Comparison of ENCODE assay signal across 27 mouse cellular contexts in the genomic region with DNA sequence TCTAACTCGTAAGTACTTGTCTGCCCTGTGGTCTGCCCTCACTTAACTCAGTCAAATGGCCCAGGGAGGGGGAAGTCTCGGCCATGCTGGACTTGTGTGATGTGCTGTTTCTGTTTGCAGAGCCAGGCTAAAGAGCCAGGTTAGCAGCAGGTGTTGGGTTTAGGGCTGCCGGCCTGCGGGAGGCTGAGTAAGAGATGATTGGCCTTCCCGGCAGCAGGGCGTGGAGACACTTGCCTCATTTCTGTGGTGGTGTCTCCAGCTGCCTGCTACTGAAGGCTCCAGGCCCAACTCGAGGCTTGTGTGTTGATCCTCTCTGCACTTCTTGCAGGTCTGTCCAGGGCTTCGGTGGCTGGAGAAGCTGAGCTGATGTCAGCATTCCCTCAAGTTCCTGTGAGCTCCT. TPM values are rescaled to one million over a fixed set of nuclear protein-coding genes. Genes with fewer than 3 reads are reported as not detected.
DNase-seq lines count a peak whose midpoint lies in the region; ATAC-seq lines count a peak whose summit lies in the region.
"Had no signal": no experiment of that assay in that cellular context is flagged by ENCODE, and none has a peak within 500 bp of the region (broad histone marks: within the 10 kb centered on the region; RNA-seq: fewer than 3 reads in every experiment).

No protein-coding gene starts in this region.

- 58% methylated on average over 8 of the region's 8 CpGs for WGBS in heart, embryonic 12.5 days
- WGBS in limb, embryonic 15.5 days = 72% methylated on average over 8 of the region's 8 CpGs
- WGBS in limb, embryonic 10.5 days = 81% methylated on average over 8 of the region's 8 CpGs
- whole genome bisulfite sequencing in forebrain, embryonic 10.5 days = 89% methylated on average over 8 of the region's 8 CpGs

- H3K4me2 ChIP-seq in heart, embryonic 12.5 days = no peak overlapping the region
- H3K4me2 ChIP-seq in limb, embryonic 15.5 days = no peak overlapping the region
- H3K4me2 ChIP-seq: hindbrain, embryonic 14.5 days; limb, embryonic 12.5 days; liver, embryonic 11.5 days; lung, embryonic 15.5 days; midbrain, embryonic 15.5 days; neural tube, embryonic 12.5 days had no signal

- no peak for ATAC-seq in heart, embryonic 12.5 days (ENCODE audit: insufficient number of reproducible peaks, low FRiP score)
- no peak for ATAC-seq in limb, embryonic 15.5 days (ENCODE audit: insufficient number of reproducible peaks, low FRiP score, low TSS enrichment, low read depth)
- ATAC-seq: forebrain, embryonic 14.5 days; intestine, postnatal 0 days; midbrain, embryonic 15.5 days had no signal

- peaks cover 65% of the 10 kb centered on the region for H3K36me3 ChIP-seq in heart, embryonic 12.5 days
- peaks cover 48% of the 10 kb centered on the region for H3K36me3 ChIP-seq in limb, embryonic 15.5 days
- H3K36me3 ChIP-seq in limb, embryonic 10.5 days = peaks cover 69% of the 10 kb centered on the region
- H3K36me3 ChIP-seq in forebrain, embryonic 10.5 days (replicated peaks) = peaks cover 66% of the 10 kb centered on the region

- DNase-seq in heart, postnatal 36 days = no peak
- DNase-seq in limb, embryonic 10.5 days (ENCODE audit: low spot score) = no peak
- peak; percentile 71 for DNase-seq in thymus, postnatal 0 days (ENCODE audit: low spot score)
- DNase-seq in thymus, postnatal 25 days = peak; percentile 66
- DNase-seq in layer of hippocampus, adult 9-11 months = no peak
- DNase-seq in forebrain, embryonic 10.5 days (ENCODE audit: extremely low spot score, low spot score) = no peak
- DNase-seq: adrenal gland, adult 8-10 months; B cell, adult 2 months; cerebellum, adult 2 months; cerebellum, postnatal 25 days; gastrocnemius, adult 2 months; kidney, adult 9 months; kidney, postnatal 10 days; right cerebral cortex, adult 18-20 months; spleen, adult 18-20 months had no signal

- no peak overlapping the region for H3K4me3 ChIP-seq in heart, embryonic 12.5 days
- no peak overlapping the region for H3K4me3 ChIP-seq in limb, embryonic 15.5 days
- no peak overlapping the region for H3K4me3 ChIP-seq in limb, embryonic 10.5 days
- no peak overlapping the region for H3K4me3 ChIP-seq in forebrain, embryonic 10.5 days
- H3K4me3 ChIP-seq: gastrocnemius, adult 2 months; limb, embryonic 12.5 days; lung, embryonic 15.5 days; midbrain, embryonic 10.5 days; midbrain, embryonic 15.5 days; neural tube, embryonic 12.5 days had no signal

- H3K9me3 ChIP-seq in heart, embryonic 12.5 days (replicated peaks) = no peaks in the 10 kb centered on the region
- H3K9me3 ChIP-seq in limb, embryonic 15.5 days = no peaks in the 10 kb centered on the region
- no peaks in the 10 kb centered on the region for H3K9me3 ChIP-seq in limb, embryonic 10.5 days (replicated peaks)
- no peaks in the 10 kb centered on the region for H3K9me3 ChIP-seq in forebrain, embryonic 10.5 days
- H3K9me3 ChIP-seq: G1E; limb, embryonic 12.5 days; lung, embryonic 15.5 days; midbrain, embryonic 10.5 days; midbrain, embryonic 15.5 days; neural tube, embryonic 12.5 days had no signal

- H3K9ac ChIP-seq in heart, embryonic 12.5 days = no peak overlapping the region
- no peak overlapping the region for H3K9ac ChIP-seq in limb, embryonic 15.5 days
- H3K9ac ChIP-seq: hindbrain, embryonic 14.5 days; limb, embryonic 12.5 days; lung, embryonic 15.5 days; midbrain, embryonic 15.5 days; neural tube, embryonic 12.5 days had no signal

- no peaks in the 10 kb centered on the region for H3K27me3 ChIP-seq in heart, embryonic 12.5 days (replicated peaks)
- no peaks in the 10 kb centered on the region for H3K27me3 ChIP-seq in limb, embryonic 15.5 days
- no peaks in the 10 kb centered on the region for H3K27me3 ChIP-seq in limb, embryonic 10.5 days (ENCODE audit: low read depth, poor library complexity, severe bottlenecking)
- H3K27me3 ChIP-seq in forebrain, embryonic 10.5 days (ENCODE audit: poor library complexity, severe bottlenecking) = no peaks in the 10 kb centered on the region
- H3K27me3 ChIP-seq: limb, embryonic 12.5 days; lung, embryonic 15.5 days; midbrain, embryonic 15.5 days; neural tube, embryonic 12.5 days had no signal

- H3K4me1 ChIP-seq in heart, embryonic 12.5 days (replicated peaks) = peaks cover 62% of the 10 kb centered on the region
- 0 out of 2 replicates have a peak, but pooled peaks cover 2% of the 10 kb centered on the region for H3K4me1 ChIP-seq in limb, embryonic 15.5 days
- no peaks in the 10 kb centered on the region for H3K4me1 ChIP-seq in limb, embryonic 10.5 days
- peaks cover 15% of the 10 kb centered on the region for H3K4me1 ChIP-seq in forebrain, embryonic 10.5 days
- H3K4me1 ChIP-seq: limb, embryonic 12.5 days; lung, embryonic 15.5 days; midbrain, embryonic 15.5 days had no signal

- intact Hi-C loops in heart, postnatal 36 days (cut with DNase I) = no loop called here

- H3K27ac ChIP-seq in heart, embryonic 12.5 days (ENCODE audit: poor library complexity, severe bottlenecking) = 0 out of 2 replicates have a peak overlapping the region, but pooled peaks have one; percentile 11
- H3K27ac ChIP-seq in limb, embryonic 15.5 days = peak overlapping the region; percentile 27; the same call in 1 of the 2 replicates
- no peak overlapping the region for H3K27ac ChIP-seq in limb, embryonic 10.5 days
- no peak overlapping the region for H3K27ac ChIP-seq in forebrain, embryonic 10.5 days
- H3K27ac ChIP-seq: gastrocnemius, adult 2 months; hindbrain, embryonic 14.5 days; limb, embryonic 12.5 days; lung, embryonic 15.5 days; midbrain, embryonic 10.5 days; midbrain, embryonic 15.5 days; neural tube, embryonic 12.5 days had no signal

RNA-seq across cellular contexts. Expression of a gene that starts 32.9 kb away (rescaled TPM):
- polyA plus RNA-seq in heart, embryonic 12.5 days (2016; fragmentation: Nextera tagmentation; extraction: Ambion mirVana) = 48.1 and 50.7 TPM in 2 replicates
- total RNA-seq in heart, postnatal 36 days (2021) = 10 to 100 TPM; 14.3 to 15.8 TPM
- 4.1 and 5.3 TPM in 2 replicates for polyA plus RNA-seq in limb, embryonic 15.5 days (2015; fragmentation: Nextera tagmentation; extraction: Ambion mirVana)
- 2.0 TPM in 2 replicates for polyA plus RNA-seq in limb, embryonic 10.5 days (2016; fragmentation: Nextera tagmentation; extraction: Ambion mirVana)
- 57.5 and 68.6 TPM in 2 replicates for polyA plus RNA-seq in thymus, postnatal 0 days (2015; fragmentation: Nextera tagmentation; extraction: Ambion mirVana)
- polyA plus RNA-seq in forebrain, embryonic 10.5 days (2016; fragmentation: Nextera tagmentation; extraction: Ambion mirVana) = 1.3 and 1.5 TPM in 2 replicates

RNA-seq across cellular contexts. Expression of a gene that starts 43.5 kb away (rescaled TPM):
- 11.4 and 13.6 TPM in 2 replicates for polyA plus RNA-seq in heart, embryonic 12.5 days (2016; fragmentation: Nextera tagmentation; extraction: Ambion mirVana)
- total RNA-seq in heart, postnatal 36 days (2021) = 10 to 100 TPM; 24.7 to 32.1 TPM
- 7.2 and 11.3 TPM in 2 replicates for polyA plus RNA-seq in limb, embryonic 15.5 days (2015; fragmentation: Nextera tagmentation; extraction: Ambion mirVana)
- polyA plus RNA-seq in limb, embryonic 10.5 days (2016; fragmentation: Nextera tagmentation; extraction: Ambion mirVana) = 2.8 and 3.8 TPM in 2 replicates
- polyA plus RNA-seq in thymus, postnatal 0 days (2015; fragmentation: Nextera tagmentation; extraction: Ambion mirVana) = 0.91 and 1.0 TPM in 2 replicates
- 4.8 and 5.3 TPM in 2 replicates for polyA plus RNA-seq in forebrain, embryonic 10.5 days (2016; fragmentation: Nextera tagmentation; extraction: Ambion mirVana)

Comparison
In these comparisons a context has a peak if more than half of its experiments do, and no peak if none do; other contexts are left out.
1. H3K27ac ChIP-seq: peak in heart, embryonic 12.5 days (single experiment) and limb, embryonic 15.5 days (single experiment); none in limb, embryonic 10.5 days (single experiment) and forebrain, embryonic 10.5 days (single experiment).
2. DNase-seq: peak in thymus, postnatal 0 days (single experiment) and thymus, postnatal 25 days (single experiment); none in heart, postnatal 36 days (0 of 2), limb, embryonic 10.5 days (single experiment), layer of hippocampus, adult 9-11 months (single experiment) and forebrain, embryonic 10.5 days (single experiment).